Mouse (Mus musculus) regulatory T cell (primary cell): ENCODE results near the gene Supt20.
"Not testable (repeated sequence)": the region's sequence is repeated elsewhere in the genome, so short reads cannot be mapped to it uniquely, and the experiment has no call there.

Source experiments
- in situ Hi-C: fragments of 300-600 bp; cut with MboI, MseI; formaldehyde crosslinking; loops from one replicate; pipeline ENCODE4 v1.15.1; 2025; ENCODE audit warnings: high pct_unique_total_duplicates

Supt20 gene

DNA sequence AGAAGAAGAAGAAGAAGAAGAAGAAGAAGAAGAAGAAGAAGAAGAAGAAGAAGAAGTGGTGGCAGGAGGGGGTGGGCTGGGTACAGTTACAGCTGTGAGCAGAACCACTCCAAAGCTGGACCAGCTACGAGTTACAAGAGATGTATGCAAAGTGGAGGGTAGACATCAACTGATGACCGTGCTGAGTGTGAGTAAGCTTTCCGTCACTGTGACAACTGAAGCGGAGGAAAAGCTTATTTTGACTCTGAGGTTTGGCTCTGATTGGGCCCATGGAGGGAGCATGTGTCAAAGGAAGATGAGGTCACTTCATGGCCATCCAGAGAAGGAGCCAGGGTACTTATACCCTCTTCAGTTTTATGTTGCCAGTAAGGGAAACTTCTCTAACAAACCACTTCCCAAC, 60.8 kb downstream of the Supt20 start:
- in situ Hi-C loops, result loop anchor here (10.0 kb wide), 1 partner anchor 599 kb away; the partner anchor contains the start of gene Trpc4

DNA sequence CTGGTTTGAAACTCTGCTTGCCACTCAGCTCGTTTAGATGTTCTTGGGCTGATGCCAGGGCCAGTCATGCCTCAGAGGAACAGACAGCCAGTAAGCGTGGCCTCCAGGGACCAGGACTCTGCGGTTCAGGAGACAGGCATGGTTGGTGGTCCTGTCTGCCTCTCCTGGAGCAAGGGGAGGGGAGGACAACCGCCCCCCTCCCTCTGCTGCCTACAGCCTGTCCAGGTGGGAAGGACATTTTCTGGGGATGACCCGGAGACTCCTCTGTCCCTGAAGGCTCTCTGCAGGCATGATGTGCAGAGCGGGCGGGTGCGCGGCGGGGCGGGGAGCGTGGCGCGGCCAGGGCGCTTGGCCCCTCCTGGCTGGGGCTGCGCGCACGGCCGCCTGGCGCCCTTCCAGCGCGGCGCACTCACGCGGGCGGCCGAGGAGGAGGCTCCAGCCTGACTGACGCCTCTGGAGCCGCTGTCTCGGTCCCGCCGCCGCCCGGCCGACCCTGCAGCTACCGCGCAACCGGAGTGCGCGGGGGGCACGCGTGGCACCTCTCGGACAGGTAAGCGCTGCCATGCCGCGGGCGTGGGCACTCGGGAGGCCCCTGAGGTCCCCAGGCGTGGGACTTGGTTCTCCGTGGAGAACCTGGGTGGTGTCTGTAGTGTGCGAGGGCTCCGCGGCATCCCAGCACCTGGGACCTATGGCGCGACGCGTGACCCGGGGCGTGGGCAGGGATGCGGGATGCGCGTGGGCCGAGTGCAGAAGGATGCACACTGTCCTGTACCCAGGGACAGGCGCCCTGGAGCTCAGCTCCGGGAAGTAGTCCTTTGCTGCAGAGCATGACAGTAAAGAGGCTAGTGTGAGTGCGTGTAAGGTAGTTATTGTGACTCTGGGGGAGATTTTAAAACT, 62.8 kb downstream of the Supt20 start, which contains the start of gene Smad9:
TSS of gene Smad9 (plus strand) at position 438 of the 897 bp plus-strand sequence.
- in situ Hi-C loops, result loop anchor here (10.0 kb wide), 1 partner anchor 601 kb away; the partner anchor contains the start of gene Trpc4

DNA sequence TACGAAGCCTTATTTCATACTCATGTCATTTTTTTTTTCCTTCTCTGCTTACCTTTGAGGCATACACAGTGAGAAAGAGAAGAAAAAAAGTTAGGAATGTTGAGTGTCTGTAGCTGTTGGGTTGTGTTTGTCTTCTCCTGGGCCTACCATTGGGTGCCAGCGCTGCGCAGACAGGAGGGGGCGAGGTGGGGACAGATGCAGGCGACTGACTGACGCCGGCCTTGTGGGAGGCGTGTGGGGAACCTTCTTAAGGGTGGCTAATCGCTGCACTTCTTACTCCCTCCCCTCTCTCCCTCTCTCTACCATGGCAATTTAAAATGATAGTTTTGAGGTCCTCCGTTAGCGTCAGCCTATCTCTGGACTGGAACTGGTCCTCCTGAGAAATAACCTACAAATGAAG, 63.5 kb downstream of the Supt20 start:
- in situ Hi-C loops, result loop anchor here (10.0 kb wide), 1 partner anchor 601 kb away; the partner anchor contains the start of gene Trpc4

DNA sequence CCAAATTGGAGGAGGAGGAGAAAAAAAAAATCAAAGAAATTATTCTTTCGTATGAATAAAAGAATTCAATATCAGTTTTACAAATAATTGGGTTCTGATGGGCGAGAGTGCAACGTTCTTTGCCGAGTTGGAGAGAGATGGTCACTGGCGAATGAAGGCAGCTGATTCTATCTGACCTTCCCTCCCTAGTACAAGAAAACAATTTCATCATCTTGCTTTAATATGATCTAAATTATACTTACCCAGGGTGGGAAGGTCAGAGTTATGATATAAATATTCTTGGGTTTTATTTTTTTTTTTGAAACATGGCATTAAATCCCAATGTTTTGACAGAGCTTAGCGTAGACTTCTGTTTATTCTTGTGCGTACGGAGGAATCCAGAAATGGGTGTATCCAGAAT, 64.8 kb downstream of the Supt20 start:
- in situ Hi-C loops, result loop anchor here (10.0 kb wide), 1 partner anchor 603 kb away; the partner anchor contains the start of gene Trpc4

DNA sequence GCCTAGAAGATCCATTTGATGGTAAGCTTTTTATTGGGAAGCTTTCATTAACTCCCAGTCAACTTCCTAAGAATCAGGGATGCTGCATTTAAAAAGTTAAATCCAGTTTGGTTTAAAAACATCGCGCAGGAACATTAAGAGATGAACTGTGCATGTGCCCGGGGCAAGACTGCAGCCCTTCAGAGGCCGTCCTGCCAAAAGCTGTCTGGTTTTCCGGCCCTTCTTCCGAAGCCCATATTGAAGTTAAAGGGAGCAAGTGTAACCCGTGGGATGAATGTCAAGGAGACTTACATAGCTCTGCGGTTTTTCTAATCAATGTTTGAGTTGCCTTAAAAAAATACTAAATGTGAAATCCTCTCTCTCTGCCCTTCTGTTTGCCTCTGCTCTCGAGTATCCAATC, 66.6 kb downstream of the Supt20 start:
- in situ Hi-C loops, result loop anchor here (10.0 kb wide), 1 partner anchor 604 kb away; the partner anchor contains the start of gene Trpc4

DNA sequence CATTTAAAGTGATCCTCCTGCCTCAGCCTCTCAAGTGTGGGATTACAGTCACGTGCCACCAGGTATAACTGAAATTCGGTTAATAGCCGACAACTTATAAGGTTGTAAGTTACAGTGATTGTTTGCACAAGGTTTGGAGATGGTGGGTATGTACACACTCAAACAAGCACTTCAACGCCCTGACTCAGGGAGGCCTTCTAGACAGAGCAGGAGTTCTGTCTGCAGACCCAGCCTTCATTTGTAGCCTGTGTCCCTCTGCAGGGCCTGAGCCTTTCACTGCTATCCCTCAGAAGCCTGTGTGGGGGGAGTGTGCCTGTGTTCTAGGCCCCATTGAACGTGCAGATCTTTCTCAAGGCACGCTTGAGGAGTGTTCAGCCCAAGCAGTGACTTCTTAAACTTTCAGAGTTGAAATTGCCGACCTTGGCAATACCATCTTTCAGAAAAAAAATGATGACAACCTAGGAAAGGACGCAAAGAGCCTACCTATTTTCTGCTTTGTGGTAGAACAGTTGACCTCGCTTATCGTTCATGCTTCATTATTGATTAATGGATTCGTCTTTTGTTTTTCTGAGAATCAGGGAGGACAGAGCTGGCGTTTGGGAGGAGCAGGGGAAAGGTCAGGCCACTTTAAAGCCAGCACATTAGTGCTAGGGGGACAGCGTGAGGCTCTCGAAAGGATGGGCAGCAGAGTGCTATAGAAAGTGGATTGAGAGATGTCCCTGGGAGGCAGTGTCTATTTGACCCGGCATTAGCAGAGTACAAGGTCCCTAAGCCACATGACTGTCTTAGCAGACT, 67.9 kb downstream of the Supt20 start:
- in situ Hi-C loops, result no loop called here

DNA sequence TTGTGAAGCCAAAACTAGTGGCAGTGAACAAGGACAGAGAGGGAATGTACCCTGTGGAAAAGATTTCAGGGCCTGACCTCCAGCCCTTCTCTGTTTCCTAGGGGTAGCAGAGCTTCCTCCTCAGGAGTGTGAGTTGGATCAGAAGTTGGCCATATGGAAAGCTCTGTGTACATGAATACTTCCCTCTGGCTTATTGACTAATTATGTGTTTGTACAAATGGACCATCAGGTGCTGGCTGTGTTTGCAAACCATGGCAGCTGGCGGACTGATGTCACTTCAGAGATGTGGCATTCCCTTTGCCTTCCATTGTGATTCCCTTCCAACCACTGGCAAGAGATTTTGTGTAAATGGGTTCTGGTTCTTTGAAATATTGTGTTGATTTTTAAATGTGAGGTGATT, 68.7 kb downstream of the Supt20 start:
- in situ Hi-C loops, result no loop called here

DNA sequence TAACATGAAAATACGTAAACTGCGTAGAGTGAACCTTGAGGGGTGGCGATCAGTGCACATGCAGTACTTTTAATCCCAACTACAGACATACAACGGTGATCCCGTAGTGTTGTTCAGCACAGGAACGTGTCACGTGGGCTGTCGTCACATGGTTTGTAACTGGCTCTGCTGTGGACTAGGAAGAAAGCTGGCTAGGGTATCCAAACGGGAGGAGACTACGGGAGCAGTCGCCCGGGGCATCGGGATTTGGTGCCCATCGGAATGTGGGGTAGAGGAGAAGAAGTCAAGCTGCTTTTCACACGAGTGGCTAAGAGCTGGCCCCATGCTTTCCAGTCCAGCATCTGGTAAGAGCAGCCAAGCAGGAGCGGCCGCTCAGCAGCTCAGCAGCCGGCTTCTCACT, 71.8 kb downstream of the Supt20 start:
- in situ Hi-C loops, result no loop called here

DNA sequence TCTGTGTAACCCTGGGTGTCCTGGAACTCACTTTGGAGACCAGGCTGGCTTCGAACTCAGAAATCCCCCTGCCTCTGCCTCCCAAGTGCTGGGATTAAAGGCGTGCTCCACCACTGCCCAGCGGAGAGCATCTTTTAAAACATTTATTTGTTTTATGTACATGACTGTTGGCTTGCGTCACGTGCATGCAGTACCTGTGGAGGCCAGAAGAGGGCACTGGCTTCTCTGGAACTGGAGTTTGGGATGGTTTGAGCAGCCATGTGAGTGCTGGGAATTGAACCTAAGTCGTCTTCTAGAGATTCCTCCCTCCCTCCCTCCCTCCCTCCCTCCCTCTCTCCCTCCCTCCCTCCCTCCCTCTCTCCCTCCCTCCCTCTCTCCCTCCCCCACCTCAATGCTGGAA, 72.9 kb downstream of the Supt20 start:
- in situ Hi-C loops, result not testable (repeated sequence)

DNA sequence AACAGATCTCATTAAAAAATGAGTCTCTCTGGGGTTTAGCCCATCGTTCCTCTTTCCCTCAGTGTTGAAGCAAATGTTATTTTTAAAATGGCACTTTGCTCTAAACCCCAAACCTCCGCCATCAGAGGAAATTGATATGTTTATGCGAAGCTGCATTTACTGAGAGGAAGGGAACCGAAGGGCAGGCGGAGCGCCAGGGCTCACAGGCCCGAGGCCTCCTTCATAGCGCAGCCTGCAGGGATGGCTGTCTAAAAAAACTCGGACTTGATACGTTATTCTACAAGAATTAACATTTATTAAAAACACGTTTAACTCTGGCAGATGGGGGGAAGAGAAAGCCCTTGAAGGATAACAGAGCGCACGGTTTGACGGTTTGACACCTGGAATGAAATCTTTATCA, 73.4 kb downstream of the Supt20 start:
- in situ Hi-C loops, result no loop called here

DNA sequence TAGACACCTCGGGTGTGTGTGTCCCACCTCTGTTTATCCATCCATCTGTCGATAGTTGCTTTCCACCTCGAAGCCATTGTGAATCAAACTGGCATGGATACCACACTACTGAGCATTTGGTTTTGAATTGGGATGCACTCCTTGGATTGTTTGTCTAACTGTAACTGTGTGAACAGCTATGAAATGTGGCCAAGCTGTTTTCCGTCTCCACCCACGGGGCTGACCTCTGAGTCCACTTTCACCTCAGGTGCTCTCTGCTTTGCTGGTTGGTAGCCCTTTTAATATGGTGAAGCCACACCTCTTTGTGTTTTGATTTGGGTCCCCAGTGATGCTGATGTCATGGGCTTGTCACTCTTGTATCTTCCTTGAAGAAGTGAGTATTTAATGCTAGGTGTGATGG, 74.2 kb downstream of the Supt20 start:
- in situ Hi-C loops, result no loop called here

DNA sequence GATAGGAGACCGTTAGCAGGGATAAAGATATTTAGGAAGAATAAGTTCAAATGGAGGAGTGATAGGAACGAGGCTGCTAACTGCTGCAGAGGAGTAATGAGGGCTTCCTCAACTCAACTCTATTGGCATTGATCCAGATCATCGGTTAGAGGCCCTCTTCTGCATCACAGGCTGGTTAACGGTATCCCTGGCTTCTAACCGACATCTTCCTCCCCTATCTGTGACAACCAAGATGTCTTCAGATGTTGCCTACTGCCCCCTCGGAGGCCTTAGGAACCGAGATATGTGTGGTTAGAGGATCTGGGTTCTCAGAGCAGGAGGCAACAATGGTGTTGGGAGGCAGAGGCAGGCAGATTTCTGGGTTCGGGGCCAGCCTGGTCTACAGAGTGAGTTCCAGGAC, 76.0 kb downstream of the Supt20 start:
- in situ Hi-C loops, result no loop called here

DNA sequence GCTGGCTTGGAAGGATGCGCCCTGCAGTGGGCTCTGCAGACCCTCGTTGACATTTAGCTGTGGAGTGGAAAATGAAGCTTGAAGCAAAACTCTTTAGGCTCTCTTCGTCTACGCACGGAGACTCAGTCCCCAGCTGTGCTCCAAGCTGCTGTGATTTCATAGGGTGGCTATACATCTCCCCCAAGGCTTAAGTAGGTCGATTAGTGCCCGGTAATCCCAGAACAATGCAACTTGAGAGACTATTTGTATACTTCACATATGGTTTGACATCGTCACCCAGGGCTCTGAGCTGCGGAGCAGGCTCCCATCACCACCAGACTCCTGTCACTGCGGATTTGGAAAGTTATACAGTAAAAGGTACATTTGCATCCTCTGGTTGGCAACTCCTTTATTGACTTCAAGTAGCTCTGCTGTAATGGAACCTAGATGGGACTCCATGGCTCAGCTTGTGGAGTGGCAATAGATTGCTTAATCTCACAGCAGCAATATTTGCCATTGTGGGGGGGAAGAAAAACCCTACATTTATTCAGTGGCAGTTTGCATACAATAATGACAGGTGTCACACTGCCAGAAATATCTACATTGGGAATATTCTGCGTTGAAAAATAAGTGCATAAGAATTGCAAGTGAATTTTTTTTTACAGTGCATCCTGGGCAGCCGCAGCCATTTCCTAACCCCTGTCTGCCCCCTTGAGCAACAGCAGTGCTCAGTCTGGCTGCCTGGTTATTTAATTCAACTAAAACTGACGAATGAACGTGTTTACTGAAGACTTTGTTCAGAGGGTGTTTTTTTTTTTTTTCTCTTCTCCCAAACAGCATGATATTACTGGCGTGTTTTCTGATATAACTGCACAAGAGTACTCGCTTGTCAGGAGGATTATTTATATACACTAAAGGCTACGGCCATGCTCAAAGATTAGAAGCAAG, 77.0 kb downstream of the Supt20 start:
- in situ Hi-C loops, result no loop called here

DNA sequence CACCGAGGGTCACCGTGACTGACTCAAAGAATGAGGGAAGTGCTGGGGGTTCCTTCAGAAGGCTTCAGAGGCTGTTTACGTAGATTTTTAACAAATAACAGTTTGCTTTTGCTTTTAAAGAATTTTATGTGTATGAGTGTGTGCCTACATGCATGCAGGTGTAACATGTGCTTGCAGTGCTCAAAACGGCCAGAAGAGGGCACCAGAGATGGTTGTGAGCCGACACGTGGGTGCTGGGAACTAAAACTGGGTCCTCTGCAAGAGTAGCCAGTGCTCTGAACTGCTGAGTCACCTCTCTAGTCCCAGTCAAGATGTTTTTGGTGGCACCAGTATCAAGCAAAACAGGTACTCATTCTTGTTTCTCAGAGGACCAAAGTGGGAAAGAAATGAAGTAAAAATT, 81.0 kb downstream of the Supt20 start:
- in situ Hi-C loops, result no loop called here

DNA sequence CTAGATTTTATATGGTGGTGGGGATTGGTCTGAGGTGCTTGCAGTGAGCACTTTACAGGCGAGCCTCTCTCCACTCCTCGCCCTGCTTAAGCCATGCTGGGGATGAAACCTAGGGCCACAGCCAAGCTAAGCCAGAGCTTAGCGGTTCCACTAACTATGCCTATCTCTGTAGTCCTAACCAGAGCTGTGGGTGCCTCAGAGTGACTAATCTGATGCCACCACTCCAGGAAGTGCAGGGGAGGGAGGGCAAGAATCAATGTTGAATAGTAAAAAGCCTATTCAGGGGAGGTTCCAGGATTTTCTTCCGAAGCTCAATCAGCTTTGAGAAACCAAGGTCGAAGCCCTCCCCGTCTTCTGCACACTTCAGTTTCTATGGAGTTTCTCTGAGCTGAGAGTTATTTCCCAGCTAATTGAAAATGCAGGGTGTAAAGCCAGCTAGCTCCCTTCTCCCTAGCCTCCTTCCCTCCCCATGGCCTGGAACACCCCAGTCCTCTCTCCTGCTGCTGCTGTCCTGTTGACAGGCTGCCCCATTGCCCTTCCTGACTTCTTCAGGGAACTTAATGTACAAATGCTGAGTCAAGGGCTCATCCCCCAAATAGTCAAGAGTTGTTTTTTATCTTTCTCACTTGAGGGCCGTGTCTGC, 83.5 kb downstream of the Supt20 start:
- in situ Hi-C loops, result no loop called here
